Mouse (Mus musculus): ENCODE results near the gene Tmem256. TPM values are rescaled to one million over a fixed set of nuclear protein-coding genes. Genes with fewer than 3 reads are reported as not detected.

Gene Tmem256
- polyA plus RNA-seq, 2 experiments: 197 to 384 TPM

- H3K9me3 ChIP-seq (ENCODE audit: control insufficient read depth, low read length): no peaks in the 10 kb centered on the region; the same call in 1 of the 2 replicates
- no peak for ATAC-seq (ENCODE audit: insufficient read depth)
- no peaks in the 10 kb centered on the region for H3K36me3 ChIP-seq (replicated peaks; ENCODE audit: control insufficient read depth, insufficient read depth, low read depth)
- 59% methylated on average over 2 of the region's 2 CpGs for WGBS (ENCODE audit: insufficient replicate concordance)
- TF ChIP-seq CTCF (IDR thresholded peaks at IDR 0.05; ENCODE audit: low read depth) (no peak), EP300 (IDR thresholded peaks at IDR 0.05; ENCODE audit: low read depth) (no peak)
- H3K27me3 ChIP-seq (ENCODE audit: control insufficient read depth, insufficient read depth, low read length): peaks cover 41% of the 10 kb centered on the region
- no peak overlapping the region for H3K4me3 ChIP-seq (ENCODE audit: insufficient read depth in 1 of 2, low read depth in 2 of 2, low read length in 2 of 2)
- H3K4me2 ChIP-seq (ENCODE audit: low read depth): no peak overlapping the region
- no peaks in the 10 kb centered on the region; a peak in 2 of 4 replicates for H3K4me1 ChIP-seq (replicated peaks; ENCODE audit: control insufficient read depth in 2 of 2, insufficient read depth in 2 of 2, low read length in 1 of 2)
- no peak for DNase-seq (ENCODE audit: low read depth in 3 of 3, low spot score in 3 of 3)
- H3K27ac ChIP-seq: no peak overlapping the region
- no peak overlapping the region for H3K9ac ChIP-seq (replicated peaks)
These were observed 30.7 kb upstream of the Tmem256 start for GRCm38 (mm10) chr11:69807641-69808040.

- ATAC-seq (ENCODE audit: insufficient read depth) (no peak), DNase-seq (ENCODE audit: low read depth in 3 of 3, low spot score in 3 of 3) (no peak)
- no peak overlapping the region for H3K4me3 ChIP-seq (ENCODE audit: insufficient read depth in 1 of 2, low read depth in 2 of 2, low read length in 2 of 2)
- no peak overlapping the region for H3K27ac ChIP-seq
- TF ChIP-seq CTCF (IDR thresholded peaks at IDR 0.05; ENCODE audit: low read depth): peak; percentile 24; the same call in 1 of the 2 replicates
- TF ChIP-seq EP300 (IDR thresholded peaks at IDR 0.05; ENCODE audit: low read depth): no peak
- no peaks in the 10 kb centered on the region; the same call in 1 of the 2 replicates for H3K9me3 ChIP-seq (ENCODE audit: control insufficient read depth, low read length)
- H3K36me3 ChIP-seq (replicated peaks; ENCODE audit: control insufficient read depth, insufficient read depth, low read depth): no peaks in the 10 kb centered on the region
- no peak overlapping the region for H3K4me2 ChIP-seq (ENCODE audit: low read depth)
- H3K27me3 ChIP-seq (ENCODE audit: control insufficient read depth, insufficient read depth, low read length): peaks cover 14% of the 10 kb centered on the region
- no peak overlapping the region for H3K9ac ChIP-seq (replicated peaks)
- no peaks in the 10 kb centered on the region for H3K4me1 ChIP-seq (replicated peaks; ENCODE audit: control insufficient read depth in 2 of 2, insufficient read depth in 2 of 2, low read length in 1 of 2)
These were observed 28.0 kb upstream of the Tmem256 start for GRCm38 (mm10) chr11:69810280-69810679.

- Histone ChIP-seq H3K27me3 (ENCODE audit: control insufficient read depth, insufficient read depth, low read length) (no peaks in the 10 kb centered on the region; the same call in 1 of the 2 replicates), H3K4me2 (ENCODE audit: low read depth) (no peak within 1 kb of the TSS), H3K9me3 (ENCODE audit: control insufficient read depth, low read length) (no peaks in the 10 kb centered on the region; the same call in 1 of the 2 replicates), H3K9ac (replicated peaks) (no peak within 1 kb of the TSS), H3K36me3 (replicated peaks; ENCODE audit: control insufficient read depth, insufficient read depth, low read depth) (no peaks in the 10 kb centered on the region), H3K4me3 (ENCODE audit: insufficient read depth in 1 of 2, low read depth in 2 of 2, low read length in 2 of 2) (no peak within 1 kb of the TSS), H3K27ac (no peak within 1 kb of the TSS), H3K4me1 (replicated peaks; ENCODE audit: control insufficient read depth in 2 of 2, insufficient read depth in 2 of 2, low read length in 1 of 2) (no peaks in the 10 kb centered on the region)
- ATAC-seq (ENCODE audit: insufficient read depth) (no peak), DNase-seq (ENCODE audit: low read depth in 3 of 3, low spot score in 3 of 3) (no peak)
- TF ChIP-seq CTCF (IDR thresholded peaks at IDR 0.05; ENCODE audit: low read depth) (peak; percentile 39), EP300 (IDR thresholded peaks at IDR 0.05; ENCODE audit: low read depth) (no peak)
- whole genome bisulfite sequencing (ENCODE audit: insufficient replicate concordance): 51% methylated on average over 10 of the region's 10 CpGs
These were observed 23.2 kb upstream of the Tmem256 start, which contains the start of gene Gm39566 for GRCm38 (mm10) chr11:69815155-69815554. Gm39566 (minus strand) TSS chr11:69815298.

GRCm38 (mm10) chr11:69816520-69816919 is 21.8 kb upstream of the Tmem256 start:
- Histone ChIP-seq H3K9me3 (ENCODE audit: control insufficient read depth, low read length) (no peaks in the 10 kb centered on the region), H3K27ac (no peak overlapping the region), H3K36me3 (replicated peaks; ENCODE audit: control insufficient read depth, insufficient read depth, low read depth) (no peaks in the 10 kb centered on the region), H3K4me1 (replicated peaks; ENCODE audit: control insufficient read depth in 2 of 2, insufficient read depth in 2 of 2, low read length in 1 of 2) (no peaks in the 10 kb centered on the region), H3K4me2 (ENCODE audit: low read depth) (no peak overlapping the region), H3K9ac (replicated peaks) (no peak overlapping the region), H3K4me3 (ENCODE audit: insufficient read depth in 1 of 2, low read depth in 2 of 2, low read length in 2 of 2) (no peak overlapping the region), H3K27me3 (ENCODE audit: control insufficient read depth, insufficient read depth, low read length) (no peaks in the 10 kb centered on the region)
- ATAC-seq (ENCODE audit: insufficient read depth) (no peak), DNase-seq (ENCODE audit: low read depth in 3 of 3, low spot score in 3 of 3) (no peak)
- WGBS (ENCODE audit: insufficient replicate concordance): 75% methylated on average over 12 of the region's 12 CpGs
- TF ChIP-seq CTCF (IDR thresholded peaks at IDR 0.05; ENCODE audit: low read depth): no peak
- no peak for TF ChIP-seq EP300 (IDR thresholded peaks at IDR 0.05; ENCODE audit: low read depth)

GRCm38 (mm10) chr11:69818365-69818764 is 19.9 kb upstream of the Tmem256 start, which contains the start of gene Spem2:
Spem2 (minus strand) TSS chr11:69818465.
- Histone ChIP-seq H3K27me3 (ENCODE audit: control insufficient read depth, insufficient read depth, low read length) (no peaks in the 10 kb centered on the region), H3K9ac (replicated peaks) (no peak within 1 kb of the TSS), H3K36me3 (replicated peaks; ENCODE audit: control insufficient read depth, insufficient read depth, low read depth) (no peaks in the 10 kb centered on the region), H3K4me3 (ENCODE audit: insufficient read depth in 1 of 2, low read depth in 2 of 2, low read length in 2 of 2) (no peak within 1 kb of the TSS), H3K9me3 (ENCODE audit: control insufficient read depth, low read length) (no peaks in the 10 kb centered on the region), H3K27ac (no peak within 1 kb of the TSS), H3K4me1 (replicated peaks; ENCODE audit: control insufficient read depth in 2 of 2, insufficient read depth in 2 of 2, low read length in 1 of 2) (no peaks in the 10 kb centered on the region), H3K4me2 (ENCODE audit: low read depth) (no peak within 1 kb of the TSS)
- DNase-seq (ENCODE audit: low read depth in 3 of 3, low spot score in 3 of 3) (no peak), ATAC-seq (ENCODE audit: insufficient read depth) (no peak)
- TF ChIP-seq CTCF (IDR thresholded peaks at IDR 0.05; ENCODE audit: low read depth) (no peak), EP300 (IDR thresholded peaks at IDR 0.05; ENCODE audit: low read depth) (no peak)
- WGBS (ENCODE audit: insufficient replicate concordance): 65% methylated on average over 2 of the region's 2 CpGs

All from liver, embryonic 14.5 days (tissue).